Mouse (Mus musculus): ENCODE results near the gene Hsph1. TPM values are rescaled to one million over a fixed set of nuclear protein-coding genes. Genes with fewer than 3 reads are reported as not detected.

The Hsph1 gene
- polyA plus RNA-seq, 1 experiment from 2014 or later, result 108 TPM

DNA sequence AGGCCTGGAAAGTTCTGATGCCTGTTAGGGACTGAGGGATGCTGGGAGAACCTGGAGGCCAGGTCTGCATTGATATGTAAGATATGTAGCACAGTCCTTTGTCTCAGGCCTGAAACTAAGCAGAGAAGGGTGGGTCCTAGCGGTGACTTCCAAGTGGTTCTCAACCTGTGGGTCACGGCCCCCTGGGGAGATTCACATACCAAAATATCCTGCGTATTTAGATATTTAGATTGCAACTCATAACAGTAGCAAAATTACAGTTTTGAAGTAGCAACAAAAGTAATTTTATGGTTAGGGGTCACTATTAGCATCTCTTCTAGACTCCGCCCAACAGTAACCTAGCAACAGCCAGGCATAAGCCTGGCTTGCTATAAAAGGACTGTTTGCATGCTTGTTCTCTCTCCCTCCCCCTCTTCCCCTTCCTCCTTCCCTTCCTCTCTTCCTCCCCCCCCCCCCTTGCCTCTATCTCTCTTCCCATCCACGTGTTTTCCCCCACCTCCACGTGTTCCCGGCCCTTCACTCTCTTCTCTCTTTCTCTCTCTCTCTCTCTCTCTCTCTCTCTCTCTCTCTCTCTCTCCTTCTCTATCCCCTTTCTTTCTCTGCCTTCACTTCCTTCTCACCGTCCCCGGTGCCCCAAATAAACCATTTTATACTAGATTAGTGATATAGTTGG, 22.7 kb upstream of the Hsph1 start:
- no peak overlapping the region for H3K4me2 ChIP-seq
- no peak overlapping the region for H3K9ac ChIP-seq
- H3K27me3 ChIP-seq, result no peaks in the 10 kb centered on the region
- no peak overlapping the region for H3K27ac ChIP-seq
- H3K4me1 ChIP-seq, result no peaks in the 10 kb centered on the region
- 72% methylated on average over 9 of the region's 9 CpGs for WGBS
- H3K36me3 ChIP-seq (ENCODE audit: poor library complexity, severe bottlenecking), result no peaks in the 10 kb centered on the region
- no peak for ATAC-seq
- H3K9me3 ChIP-seq (replicated peaks), result 0 out of 2 replicates have a peak, but pooled peaks cover 5% of the 10 kb centered on the region
- no peak overlapping the region for H3K4me3 ChIP-seq

DNA sequence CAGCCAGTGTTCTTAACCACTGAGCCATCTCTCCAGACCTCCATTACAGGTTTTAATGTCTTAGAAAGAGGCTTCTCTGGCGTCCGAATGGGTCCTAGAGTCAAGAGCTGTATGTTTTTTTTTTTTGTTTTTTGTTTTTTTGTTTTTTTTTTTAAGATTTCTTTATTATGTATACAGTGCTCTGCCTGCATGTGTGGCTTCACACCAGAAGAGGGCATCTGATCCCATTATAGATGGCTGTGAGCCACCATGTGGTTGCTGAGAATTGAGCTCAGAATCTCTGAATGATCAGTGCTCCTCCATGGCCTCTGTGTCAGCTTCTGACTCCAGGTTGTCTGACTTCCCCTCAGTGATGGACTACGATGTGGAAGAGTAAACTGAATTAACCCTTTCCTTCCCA, 21.8 kb upstream of the Hsph1 start:
- no peak overlapping the region for H3K4me2 ChIP-seq
- H3K9ac ChIP-seq, result no peak overlapping the region
- 62% methylated on average over 3 of the region's 3 CpGs for WGBS
- H3K4me3 ChIP-seq, result no peak overlapping the region
- no peaks in the 10 kb centered on the region for H3K4me1 ChIP-seq
- no peak for ATAC-seq
- H3K27ac ChIP-seq, result no peak overlapping the region
- no peaks in the 10 kb centered on the region for H3K27me3 ChIP-seq
- H3K9me3 ChIP-seq (replicated peaks), result 0 out of 2 replicates have a peak, but pooled peaks cover 5% of the 10 kb centered on the region
- H3K36me3 ChIP-seq (ENCODE audit: poor library complexity, severe bottlenecking), result no peaks in the 10 kb centered on the region

DNA sequence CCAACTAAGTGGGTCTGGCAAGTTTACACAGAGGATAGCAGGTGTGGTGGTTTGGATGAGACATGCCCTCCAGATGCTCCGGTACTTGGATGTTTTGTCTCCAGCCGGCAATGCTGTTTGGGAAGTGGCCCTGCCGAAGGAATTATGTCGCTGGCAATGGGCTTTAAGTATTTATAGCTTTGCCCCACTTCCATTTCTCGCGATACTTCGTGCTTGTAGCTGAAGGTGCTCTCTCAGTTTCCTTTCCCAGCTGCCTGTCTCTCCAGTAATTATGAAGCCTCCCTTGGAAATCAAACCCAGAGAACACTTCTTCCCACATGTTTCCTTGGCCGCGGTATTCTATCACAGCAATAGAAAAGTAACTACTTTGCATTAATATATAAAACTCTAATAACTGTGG, 19.5 kb upstream of the Hsph1 start:
- no peaks in the 10 kb centered on the region for H3K9me3 ChIP-seq (replicated peaks)
- H3K27me3 ChIP-seq, result no peaks in the 10 kb centered on the region
- H3K27ac ChIP-seq, result no peak overlapping the region
- H3K4me3 ChIP-seq, result no peak overlapping the region
- H3K36me3 ChIP-seq (ENCODE audit: poor library complexity, severe bottlenecking), result no peaks in the 10 kb centered on the region
- no peak overlapping the region for H3K4me2 ChIP-seq
- ATAC-seq, result no peak
- 0 out of 2 replicates have a peak, but pooled peaks cover under 1% of the 10 kb centered on the region for H3K4me1 ChIP-seq
- WGBS, result 91% methylated on average over 9 of the region's 9 CpGs
- no peak overlapping the region for H3K9ac ChIP-seq

DNA sequence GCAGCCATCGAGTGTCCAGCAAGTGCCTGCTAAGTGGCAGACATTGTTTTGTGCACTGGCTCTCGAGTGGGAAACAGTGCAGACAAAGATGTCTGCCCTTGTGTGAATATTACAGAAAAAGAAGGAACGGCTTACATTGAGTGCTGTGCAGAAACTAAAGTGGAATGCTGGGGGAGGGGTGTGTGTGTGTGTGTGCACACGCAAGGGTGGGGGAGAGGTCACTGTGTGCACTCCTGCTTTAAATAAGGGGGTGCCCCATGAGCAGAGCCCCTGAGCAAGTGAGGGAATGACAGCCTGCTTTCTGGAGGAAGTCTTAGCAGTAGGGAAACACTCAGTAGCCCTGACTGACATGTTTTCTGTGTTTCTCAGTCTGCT, 14.0 kb upstream of the Hsph1 start:
- no peak overlapping the region for H3K4me3 ChIP-seq
- H3K4me1 ChIP-seq, result peaks cover 12% of the 10 kb centered on the region; the same call in 1 of the 2 replicates
- no peaks in the 10 kb centered on the region for H3K27me3 ChIP-seq
- no peak overlapping the region for H3K4me2 ChIP-seq
- H3K36me3 ChIP-seq (ENCODE audit: poor library complexity, severe bottlenecking), result no peaks in the 10 kb centered on the region
- peak overlapping the region; percentile 35; the same call in 1 of the 2 replicates for H3K27ac ChIP-seq
- H3K9me3 ChIP-seq (replicated peaks), result no peaks in the 10 kb centered on the region
- H3K9ac ChIP-seq, result no peak overlapping the region
- no peak for ATAC-seq
- 45% methylated on average over 4 of the region's 4 CpGs for WGBS

DNA sequence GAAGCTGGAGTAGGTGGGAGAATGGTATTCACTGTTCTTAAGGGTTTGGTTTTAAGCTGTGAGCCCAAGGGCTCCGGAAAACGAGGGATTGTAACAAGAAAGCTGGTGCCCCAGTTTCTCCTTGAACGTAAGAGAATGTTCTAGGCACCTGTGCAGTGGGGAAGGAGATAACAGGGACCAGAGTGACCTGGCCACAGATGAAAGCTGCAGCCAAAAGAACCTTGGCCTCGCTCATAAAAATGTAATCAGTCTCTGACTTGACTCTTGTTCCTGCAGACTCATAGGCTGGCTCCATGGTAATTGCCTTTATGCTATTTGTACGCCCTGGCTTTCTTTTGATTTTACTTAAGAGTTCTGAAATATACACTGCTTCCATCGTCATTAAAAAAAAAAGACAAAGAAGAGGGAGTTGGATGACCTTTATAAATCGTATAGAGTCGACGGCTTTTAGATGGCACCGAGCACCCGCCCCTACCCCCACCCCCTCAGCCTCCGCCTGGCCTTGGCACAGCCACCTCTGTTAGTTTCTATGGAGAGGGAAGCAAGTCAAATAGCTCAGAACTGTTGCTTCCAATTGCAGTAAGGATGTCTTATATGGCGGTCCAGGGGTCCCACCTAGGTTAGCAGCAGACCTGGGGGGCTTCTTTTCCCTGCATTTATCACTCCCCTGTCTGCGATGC, 13.5 kb upstream of the Hsph1 start:
- no peaks in the 10 kb centered on the region for H3K9me3 ChIP-seq (replicated peaks)
- 77% methylated on average over 14 of the region's 14 CpGs for WGBS
- no peaks in the 10 kb centered on the region for H3K36me3 ChIP-seq (ENCODE audit: poor library complexity, severe bottlenecking)
- ATAC-seq, result no peak
- no peak overlapping the region for H3K9ac ChIP-seq
- no peak overlapping the region for H3K4me2 ChIP-seq
- H3K27ac ChIP-seq, result peak overlapping the region; percentile 35
- no peaks in the 10 kb centered on the region for H3K27me3 ChIP-seq
- H3K4me1 ChIP-seq, result peaks cover 12% of the 10 kb centered on the region; the same call in 1 of the 2 replicates
- H3K4me3 ChIP-seq, result no peak overlapping the region

DNA sequence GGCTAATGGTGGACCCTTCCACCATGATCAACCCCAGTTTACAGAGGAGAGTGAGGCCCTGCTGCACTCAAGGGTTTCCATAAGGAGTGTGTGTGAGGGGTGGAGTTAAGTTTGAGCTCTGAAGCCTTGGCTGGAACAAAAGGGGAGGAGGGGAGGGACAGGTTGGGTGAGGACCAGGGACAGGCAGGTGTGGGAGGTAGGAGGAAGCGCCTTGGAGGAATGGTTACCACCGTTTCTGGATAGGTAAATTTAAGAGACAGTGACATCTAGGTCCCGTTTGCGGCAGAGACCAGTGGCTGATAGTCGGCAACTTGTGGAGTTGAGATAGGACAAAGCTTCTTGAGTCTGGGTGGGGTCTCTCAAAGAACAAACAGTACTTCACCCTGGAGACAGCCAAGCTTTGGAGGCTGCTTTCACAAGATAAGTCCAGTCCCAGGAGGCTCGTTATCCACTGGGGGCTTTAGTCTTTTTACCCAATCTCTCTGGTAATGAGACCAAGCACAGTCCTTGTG, 12.8 kb upstream of the Hsph1 start:
- ATAC-seq, result no peak
- 61% methylated on average over 6 of the region's 6 CpGs for WGBS
- H3K27ac ChIP-seq, result no peak overlapping the region
- H3K4me1 ChIP-seq, result peaks cover 12% of the 10 kb centered on the region; the same call in 1 of the 2 replicates
- no peak overlapping the region for H3K9ac ChIP-seq
- no peaks in the 10 kb centered on the region for H3K9me3 ChIP-seq (replicated peaks)
- no peaks in the 10 kb centered on the region for H3K36me3 ChIP-seq (ENCODE audit: poor library complexity, severe bottlenecking)
- H3K27me3 ChIP-seq, result no peaks in the 10 kb centered on the region
- H3K4me2 ChIP-seq, result no peak overlapping the region
- no peak overlapping the region for H3K4me3 ChIP-seq

DNA sequence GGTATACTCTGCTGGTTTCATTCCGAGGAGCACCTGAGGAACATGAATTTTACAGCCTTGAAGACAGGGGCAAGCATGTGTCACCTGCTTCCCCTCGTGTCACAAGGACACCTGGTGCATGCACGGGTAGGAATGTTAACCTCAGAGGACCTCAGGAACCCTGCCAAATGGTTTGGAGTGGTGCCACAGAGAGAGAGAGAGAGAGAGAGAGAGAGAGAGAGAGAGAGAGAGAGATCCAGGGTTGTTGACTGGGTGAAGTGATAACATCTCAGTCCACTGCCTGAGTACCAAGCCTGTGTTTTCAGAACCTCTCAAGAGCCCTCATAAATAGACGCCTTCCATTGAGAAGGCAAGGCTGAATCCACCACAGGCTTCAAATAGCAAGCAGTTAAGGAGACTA, 12.0 kb upstream of the Hsph1 start:
- no peaks in the 10 kb centered on the region for H3K9me3 ChIP-seq (replicated peaks)
- no peak overlapping the region for H3K4me3 ChIP-seq
- H3K27me3 ChIP-seq, result no peaks in the 10 kb centered on the region
- no peaks in the 10 kb centered on the region for H3K36me3 ChIP-seq (ENCODE audit: poor library complexity, severe bottlenecking)
- H3K4me1 ChIP-seq, result peaks cover 12% of the 10 kb centered on the region; the same call in 1 of the 2 replicates
- no peak for ATAC-seq
- H3K9ac ChIP-seq, result no peak overlapping the region
- WGBS, result 75% methylated on average over 4 of the region's 4 CpGs
- no peak overlapping the region for H3K27ac ChIP-seq
- H3K4me2 ChIP-seq, result no peak overlapping the region

DNA sequence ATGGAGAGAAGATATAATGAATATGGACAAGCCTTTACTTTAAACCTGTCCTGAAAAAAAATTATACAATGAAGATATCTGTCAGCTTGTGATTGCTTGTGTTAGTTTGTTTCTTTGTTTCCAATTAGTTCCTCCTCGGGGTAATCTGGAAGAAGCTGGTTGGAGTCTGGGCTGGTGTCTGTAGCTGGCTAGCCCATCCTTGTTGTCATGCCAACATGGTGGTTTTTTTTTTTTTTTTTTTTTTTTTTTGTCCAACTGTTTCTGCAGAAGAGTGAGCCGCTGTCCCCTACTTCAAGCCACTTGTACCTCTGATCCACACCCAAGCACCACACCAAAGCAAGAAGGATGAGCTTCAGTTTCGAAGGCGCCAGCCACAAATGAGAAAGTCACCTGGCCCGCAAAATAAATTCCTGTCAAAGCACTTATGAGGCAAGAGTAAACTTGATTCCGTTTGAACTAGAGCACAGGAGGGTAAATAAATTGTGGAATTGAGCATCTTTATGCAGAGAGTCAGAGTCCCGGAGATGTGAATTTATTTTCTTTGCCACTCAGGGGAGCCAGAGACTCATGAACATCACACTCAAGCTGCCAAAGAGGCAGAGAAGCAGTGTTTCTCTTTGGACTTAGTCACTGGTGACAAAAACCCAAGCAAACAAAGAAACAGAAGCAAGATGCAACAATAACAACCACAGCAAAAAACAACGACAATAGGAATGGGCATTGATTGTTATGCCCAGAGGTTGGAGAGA, 11.4 kb upstream of the Hsph1 start:
- 77% methylated on average over 8 of the region's 8 CpGs for WGBS
- no peak for ATAC-seq
- no peak overlapping the region for H3K27ac ChIP-seq

DNA sequence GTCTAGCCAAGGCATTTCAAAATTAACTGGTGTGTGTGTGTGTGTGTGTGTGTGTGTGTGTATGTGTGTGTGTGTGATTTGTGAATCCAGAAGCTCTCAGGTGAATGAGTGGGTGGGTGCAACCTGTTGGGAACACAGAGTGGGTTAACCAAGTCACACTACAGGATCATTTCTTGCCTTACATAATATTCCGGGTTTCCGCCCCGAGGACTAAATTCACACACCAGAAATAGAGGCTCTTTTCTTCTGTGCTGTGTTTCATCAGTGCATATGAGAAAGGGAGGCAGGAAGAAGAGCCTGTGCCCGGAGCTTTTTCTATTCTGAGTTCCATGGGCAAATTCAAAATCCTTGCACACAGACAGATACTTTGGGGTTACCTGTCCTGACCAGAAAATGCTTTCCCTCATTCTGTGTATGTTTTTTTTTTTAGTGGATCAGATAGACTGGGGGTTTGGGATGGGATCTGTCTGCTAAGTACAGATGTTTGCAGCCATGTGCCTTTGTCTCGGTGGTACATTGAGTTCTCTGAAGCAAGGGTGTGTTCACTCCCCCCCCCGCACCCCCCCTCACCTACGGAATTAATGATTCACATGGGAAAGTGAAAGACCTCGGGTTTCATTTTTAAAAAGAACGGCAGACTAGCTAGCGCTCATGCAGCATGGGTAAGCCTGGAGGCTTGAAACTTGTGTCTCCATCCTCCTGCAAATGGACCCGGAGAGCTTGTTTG, 6.8 kb upstream of the Hsph1 start:
- H3K36me3 ChIP-seq (ENCODE audit: poor library complexity, severe bottlenecking), result no peaks in the 10 kb centered on the region
- 83% methylated on average over 11 of the region's 11 CpGs for WGBS
- H3K9me3 ChIP-seq (replicated peaks), result no peaks in the 10 kb centered on the region
- no peaks in the 10 kb centered on the region for H3K4me1 ChIP-seq
- no peak for ATAC-seq
- no peak overlapping the region for H3K27ac ChIP-seq
- no peak overlapping the region for H3K4me3 ChIP-seq
- H3K4me2 ChIP-seq, result no peak overlapping the region
- H3K27me3 ChIP-seq, result no peaks in the 10 kb centered on the region
- no peak overlapping the region for H3K9ac ChIP-seq

More for the DNA sequence above, 11.4 kb upstream of the Hsph1 start:
- Histone ChIP-seq H3K4me1 (peaks cover 12% of the 10 kb centered on the region; the same call in 1 of the 2 replicates), H3K27me3 (no peaks in the 10 kb centered on the region), H3K9me3 (replicated peaks) (no peaks in the 10 kb centered on the region), H3K9ac (no peak overlapping the region), H3K4me3 (no peak overlapping the region), H3K4me2 (no peak overlapping the region), H3K36me3 (ENCODE audit: poor library complexity, severe bottlenecking) (no peaks in the 10 kb centered on the region)

DNA sequence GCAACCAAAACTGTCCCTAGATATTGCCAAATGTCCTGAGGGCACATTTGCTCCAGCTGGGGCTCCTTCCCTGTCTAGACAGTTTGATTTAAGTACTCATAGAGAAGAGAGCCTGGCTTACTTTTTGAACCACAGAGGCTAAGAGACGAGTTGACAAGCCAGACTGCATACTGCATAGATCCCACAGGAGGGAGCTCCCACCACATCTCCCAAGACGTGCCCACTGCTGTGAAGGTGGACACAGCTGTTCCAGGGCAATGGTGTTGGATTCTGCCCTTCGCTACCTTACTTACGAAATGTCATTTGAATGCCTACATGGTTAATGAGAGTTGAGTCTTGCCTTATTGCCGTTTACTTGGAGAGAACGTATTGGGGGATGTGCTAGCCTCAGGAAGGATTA, 6.2 kb upstream of the Hsph1 start:
- ATAC-seq, result no peak
- Histone ChIP-seq H3K9ac (no peak overlapping the region), H3K36me3 (ENCODE audit: poor library complexity, severe bottlenecking) (no peaks in the 10 kb centered on the region), H3K9me3 (replicated peaks) (no peaks in the 10 kb centered on the region), H3K4me1 (peaks cover 2% of the 10 kb centered on the region; the same call in 1 of the 2 replicates), H3K27me3 (no peaks in the 10 kb centered on the region), H3K4me3 (no peak overlapping the region), H3K4me2 (no peak overlapping the region), H3K27ac (no peak overlapping the region)
- WGBS, result 59% methylated on average over 6 of the region's 6 CpGs

DNA sequence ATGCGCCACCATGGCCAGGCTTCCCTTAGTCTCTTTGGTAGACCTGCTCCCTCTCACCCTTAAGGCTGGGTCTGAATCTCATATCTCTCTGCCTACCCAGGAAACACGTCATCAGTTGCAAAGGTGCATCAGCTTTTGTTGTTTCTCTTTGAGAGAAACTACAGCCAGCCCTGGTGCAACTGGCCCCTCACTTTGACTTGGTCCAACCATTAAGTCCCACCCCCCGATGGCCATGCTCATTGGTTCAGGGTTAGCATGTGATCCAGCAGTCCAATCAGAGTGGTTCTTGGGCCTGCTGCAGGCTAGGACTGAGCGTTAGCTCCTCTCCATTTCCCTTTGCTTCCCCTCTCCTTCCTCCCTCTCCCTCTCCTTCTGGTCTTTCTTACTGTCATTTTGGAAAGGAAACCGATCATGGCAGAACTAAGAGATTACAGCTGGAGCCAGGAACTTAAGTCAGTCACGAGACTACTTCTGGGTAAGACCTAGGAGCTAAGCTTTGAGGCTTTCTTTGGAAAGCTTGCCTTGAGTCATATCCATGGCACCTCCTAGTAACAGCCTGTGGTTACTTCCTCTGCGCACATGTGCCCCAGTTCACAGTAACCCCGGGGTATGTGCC, 5.2 kb upstream of the Hsph1 start:
- H3K27me3 ChIP-seq, result no peaks in the 10 kb centered on the region
- peaks cover 4% of the 10 kb centered on the region; the same call in 1 of the 2 replicates for H3K4me1 ChIP-seq
- 88% methylated on average over 8 of the region's 8 CpGs for WGBS
- H3K9me3 ChIP-seq (replicated peaks), result no peaks in the 10 kb centered on the region
- no peak overlapping the region for H3K4me2 ChIP-seq
- H3K27ac ChIP-seq, result no peak overlapping the region
- H3K36me3 ChIP-seq (ENCODE audit: poor library complexity, severe bottlenecking), result no peaks in the 10 kb centered on the region
- no peak overlapping the region for H3K9ac ChIP-seq
- ATAC-seq, result no peak
- no peak overlapping the region for H3K4me3 ChIP-seq

Data from forebrain, embryonic 13.5 days (tissue).